Mouse (Mus musculus): ENCODE measurements at regions not wholly inside any gene's neighbourhood (a gene's known extent, or its start where the extent isn't known, plus 50 kb on each side); places are given as distances from the start of the nearest gene placed in this dataset.

DNA sequence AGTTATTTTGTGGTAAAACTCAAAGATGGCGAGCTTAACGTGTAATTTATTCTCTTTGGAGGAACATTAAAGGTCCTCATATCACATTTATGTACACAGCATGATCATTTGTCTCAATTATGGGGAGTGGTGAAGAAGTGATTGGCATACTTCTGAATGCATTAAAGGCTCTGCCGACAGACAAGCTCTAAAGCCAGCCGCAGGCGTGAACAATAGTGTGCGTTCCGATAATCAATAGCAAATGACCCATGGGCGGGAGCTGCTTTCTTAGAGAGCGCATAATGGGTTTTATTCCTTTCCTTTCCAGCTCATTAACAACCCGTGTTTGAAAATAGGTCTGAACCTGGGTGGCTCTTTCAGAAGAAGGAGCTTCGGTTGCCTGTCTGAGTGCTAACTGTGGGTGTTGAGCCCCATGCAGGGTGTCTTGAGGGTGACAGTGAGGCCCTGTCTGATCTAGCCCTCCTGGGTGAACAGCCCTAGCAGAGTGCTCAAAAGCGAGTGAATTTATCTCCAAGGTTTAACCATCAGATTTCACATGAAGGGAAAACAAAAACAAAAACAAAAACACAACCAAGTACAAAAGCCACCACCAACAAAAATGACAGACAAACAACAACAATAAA, 210.5 kb downstream of the Zfp619 start:
- TF ChIP-seq CTCF (conservative IDR thresholded peaks at IDR 0.05; ENCODE audit: insufficient read depth, insufficient read length, low read depth, low read length) (no peak), POLR2A (IDR thresholded peaks at IDR 0.05; ENCODE audit: low read depth, low read length) (no peak)

Measured in kidney, adult 2 months (tissue).